Mouse (Mus musculus) forebrain, embryonic 11.5 days (tissue): ENCODE measurements around the gene Mta1. TPM values are rescaled to one million over a fixed set of nuclear protein-coding genes. Genes with fewer than 3 reads are reported as not detected.

Experiments used
- ATAC-seq: fragments of 200-750 bp; cut with Nextera tagmentation; replicated peaks from 2 replicates; pipeline ENCODE4 v1.8.0; 2017; ENCODE audit warnings: moderate TSS enrichment; ENCODE audit not compliant: low FRiP score
- DNase-seq: peaks from one replicate; pipeline ENCODE4 v3.0.0-alpha.2; 2017; ENCODE audit warnings: low spot score
- H3K27ac ChIP-seq: fragments of 300-500 bp; sonication (generic); 2 replicates; pipeline ENCODE4 v1.5.1; 2014; ENCODE audit warnings: low read depth, low read length
- H3K27me3 ChIP-seq: fragments of 300-500 bp; sonication (generic); 2 replicates; pipeline ENCODE4 v1.6.1; 2014; ENCODE audit warnings: mild to moderate bottlenecking, low read length, mixed read lengths; ENCODE audit not compliant: control insufficient read depth, insufficient read depth
- H3K36me3 ChIP-seq: fragments of 300-500 bp; sonication (generic); 2 replicates; pipeline ENCODE4 v1.6.1; 2014; ENCODE audit warnings: mild to moderate bottlenecking, low read length, moderate library complexity, mixed read lengths; ENCODE audit not compliant: control insufficient read depth, insufficient read depth
- H3K4me1 ChIP-seq: fragments of 300-500 bp; sonication (generic); replicated peaks from 2 replicates; pipeline ENCODE4 v1.6.1; 2014; ENCODE audit warnings: low read length, mixed read lengths; ENCODE audit not compliant: control insufficient read depth, insufficient read depth
- H3K4me2 ChIP-seq: fragments of 300-500 bp; sonication (generic); 2 replicates; pipeline ENCODE4 v1.6.1; 2014; ENCODE audit warnings: low read depth, mild to moderate bottlenecking, low read length, moderate library complexity, mixed read lengths; ENCODE audit not compliant: severe bottlenecking
- H3K4me3 ChIP-seq: fragments of 300-500 bp; sonication (generic); 2 replicates; pipeline ENCODE4 v1.5.1; 2014; ENCODE audit warnings: low read depth, low read length
- H3K9ac ChIP-seq: fragments of 300-500 bp; sonication (generic); 2 replicates; pipeline ENCODE4 v1.6.1; 2014; ENCODE audit warnings: low read length
- H3K9me3 ChIP-seq: fragments of 300-500 bp; sonication (generic); 2 replicates; pipeline ENCODE4 v1.6.1; 2016; ENCODE audit warnings: low read length, mixed read lengths; ENCODE audit not compliant: control insufficient read depth
- whole genome bisulfite sequencing: fragments of 180-500 bp; shearing (Covaris S2); extraction: QIAGEN DNeasy Blood & Tissue Kit; methylation state at CpG from one replicate; pipeline ENCODE4 v1.1.7; 2014; 5-methylcytosine and 5-hydroxymethylcytosine counted together
- polyA plus RNA-seq: library from polyadenylated mRNA; unstranded; fragments of >200 nt; fragmentation: Nextera tagmentation; extraction: Ambion mirVana; gene quantifications from 2 replicates; pipeline ENCODE4 v1.2.1, GENCODE M21; 2014

Gene Mta1
- polyA plus RNA-seq, 1 experiment from 2014 or later = 25.3 TPM

DNA sequence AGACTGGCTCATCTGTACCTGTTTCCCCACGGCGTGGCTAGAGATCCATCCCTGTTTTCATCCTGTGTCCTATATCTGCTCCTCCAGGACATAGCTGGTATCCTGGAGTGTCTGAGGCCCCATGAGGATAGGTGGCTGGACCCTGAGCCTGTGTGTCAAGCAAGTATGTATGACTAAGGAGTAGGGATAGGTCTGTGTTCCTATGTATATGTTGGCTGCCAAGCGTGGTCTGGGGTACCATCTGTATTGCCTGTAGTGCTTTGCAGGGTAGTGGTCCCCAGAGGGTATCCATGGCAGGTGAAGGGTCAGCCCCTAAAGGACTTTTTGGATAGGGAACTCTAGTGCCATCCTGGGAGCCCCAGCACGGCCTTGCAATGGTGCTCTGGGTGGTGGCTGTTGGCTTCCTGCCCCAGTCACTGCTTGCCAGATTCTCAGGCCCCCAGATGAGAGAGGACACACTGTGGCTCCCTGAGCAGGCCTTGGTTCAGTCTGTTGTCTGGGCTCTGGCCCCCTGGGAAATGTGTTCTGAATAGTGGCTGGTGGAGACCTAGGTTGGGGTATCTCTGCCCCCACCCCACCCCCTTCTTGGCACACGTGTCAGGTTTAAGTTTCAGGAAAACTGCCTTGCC is 2.5 kb downstream of the Mta1 start:
- H3K36me3 ChIP-seq = no peaks in the 10 kb centered on the region; the same call in 1 of the 2 replicates
- H3K9ac ChIP-seq = no peak overlapping the region
- DNase-seq (no peak), ATAC-seq (no peak)
- WGBS = 89% methylated on average over 5 of the region's 5 CpGs
- peaks cover 19% of the 10 kb centered on the region for H3K4me1 ChIP-seq
- no peak overlapping the region for H3K4me2 ChIP-seq
- no peaks in the 10 kb centered on the region; the same call in 1 of the 2 replicates for H3K9me3 ChIP-seq
- no peak overlapping the region for H3K4me3 ChIP-seq
- H3K27ac ChIP-seq = no peak overlapping the region
- no peaks in the 10 kb centered on the region for H3K27me3 ChIP-seq

DNA sequence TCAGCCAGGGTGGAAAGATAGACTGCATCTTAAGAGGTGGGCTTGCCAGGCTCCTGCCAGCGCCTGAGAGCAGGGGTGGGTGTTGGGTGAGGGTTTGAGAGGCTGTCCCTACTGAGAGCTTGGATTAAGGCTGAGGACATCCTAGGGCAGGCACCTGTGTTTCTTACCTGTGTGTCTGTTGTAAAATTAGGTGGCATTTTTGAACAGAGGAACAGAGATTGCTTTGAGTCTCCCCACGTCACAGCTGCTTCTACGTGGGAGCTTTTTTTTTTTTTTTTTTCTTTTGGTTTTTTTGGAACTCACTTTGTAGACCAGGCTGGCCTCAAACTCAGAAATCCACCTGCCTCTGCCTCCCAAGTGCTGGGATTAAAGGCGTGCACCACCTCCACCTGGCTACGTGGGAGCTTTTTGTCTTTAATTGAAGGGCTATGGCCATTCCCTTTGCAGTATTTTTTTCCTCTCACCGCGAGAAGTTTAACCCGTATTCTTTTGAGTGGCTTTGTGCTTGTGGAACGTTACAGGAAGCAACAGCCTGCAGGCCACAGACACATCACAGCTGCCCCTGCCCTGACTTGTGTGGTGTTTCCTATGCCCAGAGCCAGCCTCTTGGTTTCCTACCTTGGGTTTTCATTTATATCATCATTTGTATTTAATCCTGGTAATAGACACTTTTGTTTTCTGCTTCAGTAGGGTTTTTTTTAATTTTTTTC is 3.3 kb downstream of the Mta1 start:
- no peaks in the 10 kb centered on the region for H3K27me3 ChIP-seq
- no peaks in the 10 kb centered on the region; the same call in 1 of the 2 replicates for H3K9me3 ChIP-seq
- no peak for ATAC-seq
- no peak overlapping the region for H3K9ac ChIP-seq
- H3K4me2 ChIP-seq = no peak overlapping the region
- H3K4me1 ChIP-seq = peaks cover 19% of the 10 kb centered on the region
- no peak overlapping the region for H3K27ac ChIP-seq
- no peak for DNase-seq
- 85% methylated on average over 9 of the region's 9 CpGs for WGBS
- H3K36me3 ChIP-seq = no peaks in the 10 kb centered on the region; the same call in 1 of the 2 replicates
- no peak overlapping the region for H3K4me3 ChIP-seq

- 63% methylated on average over 6 of the region's 6 CpGs for WGBS
- Histone ChIP-seq H3K36me3 (no peaks in the 10 kb centered on the region; the same call in 1 of the 2 replicates), H3K4me3 (no peak overlapping the region), H3K4me1 (peaks cover 16% of the 10 kb centered on the region), H3K9me3 (no peaks in the 10 kb centered on the region; the same call in 1 of the 2 replicates), H3K9ac (no peak overlapping the region), H3K27ac (no peak overlapping the region), H3K4me2 (no peak overlapping the region), H3K27me3 (no peaks in the 10 kb centered on the region)
- ATAC-seq (no peak), DNase-seq (no peak)
Measured at GRCm38 (mm10) chr12:113102461-113102860, 4.4 kb downstream of the Mta1 start.

GRCm38 (mm10) chr12:113103846-113104451 is 5.9 kb downstream of the Mta1 start:
- Histone ChIP-seq H3K36me3 (no peaks in the 10 kb centered on the region; the same call in 1 of the 2 replicates), H3K4me1 (peaks cover 14% of the 10 kb centered on the region), H3K9ac (no peak overlapping the region), H3K27me3 (no peaks in the 10 kb centered on the region), H3K27ac (no peak overlapping the region), H3K4me3 (no peak overlapping the region), H3K4me2 (no peak overlapping the region), H3K9me3 (no peaks in the 10 kb centered on the region; the same call in 1 of the 2 replicates)
- no peak for DNase-seq
- ATAC-seq = no peak
- WGBS = 89% methylated on average over 8 of the region's 8 CpGs

DNA sequence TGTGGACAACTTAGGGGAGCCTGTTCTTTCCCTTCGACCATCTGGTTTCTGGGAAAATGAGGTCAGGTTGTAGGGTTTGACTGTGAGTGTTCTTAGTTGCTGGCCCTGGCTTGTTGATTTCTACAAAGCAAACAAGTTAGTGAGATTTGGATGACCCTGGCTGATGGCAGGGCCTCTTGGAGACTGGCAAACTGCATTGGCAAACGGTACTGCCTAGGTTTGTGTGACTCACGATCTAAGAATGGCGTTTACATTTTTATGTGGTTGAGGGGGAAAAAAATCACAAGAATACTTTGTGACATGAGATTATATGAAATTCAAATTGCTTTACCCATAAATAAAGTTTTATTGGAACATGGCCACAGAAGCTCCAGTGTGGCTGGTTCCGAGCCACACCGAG is 8.3 kb downstream of the Mta1 start:
- H3K27me3 ChIP-seq = no peaks in the 10 kb centered on the region
- H3K27ac ChIP-seq = no peak overlapping the region
- no peak overlapping the region for H3K4me3 ChIP-seq
- DNase-seq = no peak
- no peak for ATAC-seq
- H3K36me3 ChIP-seq = no peaks in the 10 kb centered on the region; the same call in 1 of the 2 replicates
- H3K9ac ChIP-seq = no peak overlapping the region
- H3K4me1 ChIP-seq = 0 out of 2 replicates have a peak, but pooled peaks cover 2% of the 10 kb centered on the region
- H3K9me3 ChIP-seq = no peaks in the 10 kb centered on the region; the same call in 1 of the 2 replicates
- 91% methylated on average over 6 of the region's 6 CpGs for WGBS
- H3K4me2 ChIP-seq = no peak overlapping the region

DNA sequence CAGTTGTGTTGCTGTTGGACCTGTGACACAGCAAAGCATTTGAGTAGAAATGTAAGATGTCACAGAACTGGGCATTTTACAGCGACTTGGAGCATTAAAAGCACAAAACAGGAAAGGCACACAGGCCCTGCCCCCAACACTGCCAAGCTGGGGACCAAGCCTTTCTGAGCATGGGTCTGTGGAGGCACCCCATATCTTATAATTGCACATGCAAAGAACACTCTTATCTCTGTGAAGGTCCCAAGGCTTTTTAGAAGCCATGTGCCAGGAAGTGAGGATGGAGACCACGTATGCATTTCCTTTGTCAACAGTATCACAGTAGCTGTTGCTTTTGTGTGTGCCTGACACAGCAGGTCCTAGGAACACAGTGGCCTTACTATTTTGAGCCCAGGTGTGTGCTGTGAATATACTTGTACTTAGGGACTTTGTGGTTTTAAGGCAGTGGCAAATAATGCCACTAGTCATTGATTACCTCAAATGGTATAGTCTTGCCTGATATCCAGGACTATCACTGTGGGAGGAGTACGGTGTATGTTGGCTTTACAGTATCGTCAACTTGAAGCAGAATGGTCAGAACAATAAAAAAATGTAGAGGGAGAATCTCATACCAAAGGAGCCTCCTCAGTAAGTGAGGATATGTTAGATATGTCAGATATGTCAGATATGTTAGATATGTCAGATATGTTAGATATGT is 9.5 kb downstream of the Mta1 start:
- Histone ChIP-seq H3K36me3 (no peaks in the 10 kb centered on the region; the same call in 1 of the 2 replicates), H3K9me3 (no peaks in the 10 kb centered on the region; the same call in 1 of the 2 replicates)
- WGBS = 87% methylated on average over 4 of the region's 4 CpGs

GRCm38 (mm10) chr12:113108528-113109283 is 10.6 kb downstream of the Mta1 start:
- no peak overlapping the region for H3K9ac ChIP-seq
- no peaks in the 10 kb centered on the region for H3K27me3 ChIP-seq
- no peaks in the 10 kb centered on the region; the same call in 1 of the 2 replicates for H3K9me3 ChIP-seq
- ATAC-seq (0 out of 2 replicates have a peak, but pooled peaks have one; percentile 16), DNase-seq (no peak)
- H3K4me2 ChIP-seq = no peak overlapping the region
- no peak overlapping the region for H3K27ac ChIP-seq
- no peaks in the 10 kb centered on the region for H3K4me1 ChIP-seq
- no peaks in the 10 kb centered on the region; the same call in 1 of the 2 replicates for H3K36me3 ChIP-seq
- 93% methylated on average over 17 of the region's 17 CpGs for WGBS
- H3K4me3 ChIP-seq = no peak overlapping the region

More for the DNA sequence above, 9.5 kb downstream of the Mta1 start:
- no peak overlapping the region for H3K4me2 ChIP-seq
- H3K27ac ChIP-seq = no peak overlapping the region
- no peak overlapping the region for H3K9ac ChIP-seq
- H3K27me3 ChIP-seq = no peaks in the 10 kb centered on the region
- no peak for DNase-seq
- no peaks in the 10 kb centered on the region for H3K4me1 ChIP-seq
- H3K4me3 ChIP-seq = no peak overlapping the region
- no peak for ATAC-seq
